Mouse (Mus musculus) limb, embryonic 12.5 days (tissue): ENCODE results near the gene Plcb4. TPM values are rescaled to one million over a fixed set of nuclear protein-coding genes. Genes with fewer than 3 reads are reported as not detected.

Experiments used
- ATAC-seq: fragments of 200-750 bp; cut with Nextera tagmentation; 2 replicates; pipeline ENCODE4 v1.8.0; 2017; ENCODE audit warnings: low read depth, moderate TSS enrichment; ENCODE audit not compliant: insufficient number of reproducible peaks, insufficient read depth, low FRiP score, low TSS enrichment
- H3K27ac ChIP-seq: fragments of 300-500 bp; sonication (generic); 2 replicates; pipeline ENCODE4 v1.5.1; 2016; ENCODE audit warnings: mild to moderate bottlenecking, moderate library complexity
- H3K27me3 ChIP-seq: fragments of 300-500 bp; sonication (generic); 2 replicates; pipeline ENCODE4 v1.6.1; 2016; ENCODE audit warnings: mild to moderate bottlenecking, moderate library complexity
- H3K36me3 ChIP-seq: fragments of 300-500 bp; sonication (generic); 2 replicates; pipeline ENCODE4 v1.6.1; 2016; ENCODE audit warnings: mild to moderate bottlenecking, moderate library complexity
- H3K4me1 ChIP-seq: fragments of 300-500 bp; sonication (generic); replicated peaks from 2 replicates; pipeline ENCODE4 v1.6.1; 2016
- H3K4me2 ChIP-seq: fragments of 300-500 bp; sonication (generic); 2 replicates; pipeline ENCODE4 v1.6.1; 2016; ENCODE audit warnings: mild to moderate bottlenecking, moderate library complexity
- H3K4me3 ChIP-seq: fragments of 300-500 bp; sonication (generic); replicated peaks from 2 replicates; pipeline ENCODE4 v1.5.1; 2016; ENCODE audit warnings: mild to moderate bottlenecking
- H3K9ac ChIP-seq: fragments of 300-500 bp; sonication (generic); replicated peaks from 2 replicates; pipeline ENCODE4 v1.6.1; 2016; ENCODE audit warnings: mild to moderate bottlenecking, moderate library complexity
- H3K9me3 ChIP-seq: fragments of 300-500 bp; sonication (generic); 2 replicates; pipeline ENCODE4 v1.6.1; 2016; ENCODE audit warnings: mild to moderate bottlenecking, moderate library complexity
- WGBS: fragments of 180-500 bp; shearing (Covaris S2); methylation state at CpG from one replicate; pipeline ENCODE4 v1.1.7; 2016; 5-methylcytosine and 5-hydroxymethylcytosine counted together
- polyA plus RNA-seq: library from polyadenylated mRNA; unstranded; fragments of >200 nt; fragmentation: Nextera tagmentation; extraction: Ambion mirVana; gene quantifications from 2 replicates; pipeline ENCODE4 v1.2.1, GENCODE M21; 2016

Plcb4 gene
- polyA plus RNA-seq, 1 experiment from 2014 or later = 19.7 TPM

GRCm38 (mm10) chr2:135837730-135838129 is 178.9 kb downstream of the Plcb4 start:
- Histone ChIP-seq H3K9me3 (no peaks in the 10 kb centered on the region), H3K4me2 (no peak overlapping the region), H3K27ac (no peak overlapping the region), H3K27me3 (no peaks in the 10 kb centered on the region), H3K36me3 (no peaks in the 10 kb centered on the region), H3K9ac (no peak overlapping the region), H3K4me3 (no peak overlapping the region), H3K4me1 (no peaks in the 10 kb centered on the region)
- WGBS = 87% methylated on average over 1 of the region's 1 CpGs
- ATAC-seq = no peak

- H3K27me3 ChIP-seq = no peaks in the 10 kb centered on the region
- H3K9ac ChIP-seq = no peak overlapping the region
- no peaks in the 10 kb centered on the region for H3K36me3 ChIP-seq
- no peak for ATAC-seq
- H3K4me2 ChIP-seq = no peak overlapping the region
- H3K4me1 ChIP-seq = no peaks in the 10 kb centered on the region
- no peaks in the 10 kb centered on the region for H3K9me3 ChIP-seq
- H3K4me3 ChIP-seq = no peak overlapping the region
- H3K27ac ChIP-seq = no peak overlapping the region
These were observed 179.3 kb downstream of the Plcb4 start for GRCm38 (mm10) chr2:135838135-135838534.

- Histone ChIP-seq H3K27me3 (no peaks in the 10 kb centered on the region), H3K27ac (no peak overlapping the region), H3K9me3 (no peaks in the 10 kb centered on the region), H3K4me1 (no peaks in the 10 kb centered on the region), H3K9ac (no peak overlapping the region), H3K4me3 (no peak overlapping the region), H3K4me2 (no peak overlapping the region), H3K36me3 (no peaks in the 10 kb centered on the region)
- ATAC-seq = no peak
- WGBS = 75% methylated on average over 8 of the region's 8 CpGs
These were observed 180.0 kb downstream of the Plcb4 start for GRCm38 (mm10) chr2:135838651-135839286.

GRCm38 (mm10) chr2:135843721-135844120 is 184.9 kb downstream of the Plcb4 start:
- Histone ChIP-seq H3K4me3 (no peak overlapping the region), H3K9ac (no peak overlapping the region), H3K36me3 (no peaks in the 10 kb centered on the region), H3K9me3 (no peaks in the 10 kb centered on the region), H3K27me3 (no peaks in the 10 kb centered on the region), H3K27ac (no peak overlapping the region), H3K4me2 (no peak overlapping the region), H3K4me1 (no peaks in the 10 kb centered on the region)
- no peak for ATAC-seq
- 87% methylated on average over 8 of the region's 8 CpGs for WGBS

GRCm38 (mm10) chr2:135846903-135847302 is 188.1 kb downstream of the Plcb4 start:
- H3K27ac ChIP-seq = no peak overlapping the region
- H3K9ac ChIP-seq = no peak overlapping the region
- H3K4me3 ChIP-seq = no peak overlapping the region
- H3K4me1 ChIP-seq = no peaks in the 10 kb centered on the region
- WGBS = 89% methylated on average over 3 of the region's 3 CpGs
- no peak for ATAC-seq
- no peaks in the 10 kb centered on the region for H3K36me3 ChIP-seq
- H3K4me2 ChIP-seq = no peak overlapping the region
- no peaks in the 10 kb centered on the region for H3K9me3 ChIP-seq
- H3K27me3 ChIP-seq = no peaks in the 10 kb centered on the region

- no peak overlapping the region for H3K4me2 ChIP-seq
- no peaks in the 10 kb centered on the region for H3K36me3 ChIP-seq
- no peaks in the 10 kb centered on the region for H3K4me1 ChIP-seq
- no peaks in the 10 kb centered on the region for H3K9me3 ChIP-seq
- H3K27ac ChIP-seq = no peak overlapping the region
- no peak for ATAC-seq
- H3K9ac ChIP-seq = no peak overlapping the region
- 91% methylated on average over 6 of the region's 6 CpGs for WGBS
- H3K4me3 ChIP-seq = no peak overlapping the region
- H3K27me3 ChIP-seq = no peaks in the 10 kb centered on the region
These were observed 188.9 kb downstream of the Plcb4 start for GRCm38 (mm10) chr2:135847738-135848137.

GRCm38 (mm10) chr2:135848169-135848568 is 189.4 kb downstream of the Plcb4 start:
- Histone ChIP-seq H3K27me3 (no peaks in the 10 kb centered on the region), H3K4me1 (no peaks in the 10 kb centered on the region), H3K4me2 (no peak overlapping the region), H3K27ac (no peak overlapping the region), H3K4me3 (no peak overlapping the region), H3K9me3 (no peaks in the 10 kb centered on the region), H3K9ac (no peak overlapping the region), H3K36me3 (no peaks in the 10 kb centered on the region)
- no peak for ATAC-seq
- 81% methylated on average over 4 of the region's 4 CpGs for WGBS

- Histone ChIP-seq H3K9ac (no peak overlapping the region), H3K27me3 (no peaks in the 10 kb centered on the region), H3K9me3 (no peaks in the 10 kb centered on the region), H3K4me3 (no peak overlapping the region), H3K27ac (no peak overlapping the region), H3K36me3 (no peaks in the 10 kb centered on the region), H3K4me1 (peaks cover 8% of the 10 kb centered on the region; the same call in 1 of the 2 replicates), H3K4me2 (no peak overlapping the region)
- 88% methylated on average over 5 of the region's 5 CpGs for WGBS
- no peak for ATAC-seq
These were observed 193.2 kb downstream of the Plcb4 start for GRCm38 (mm10) chr2:135851964-135852363.

GRCm38 (mm10) chr2:135853085-135853484 is 194.3 kb downstream of the Plcb4 start:
- Histone ChIP-seq H3K36me3 (no peaks in the 10 kb centered on the region), H3K4me3 (no peak overlapping the region), H3K27ac (no peak overlapping the region), H3K27me3 (no peaks in the 10 kb centered on the region), H3K4me1 (peaks cover 14% of the 10 kb centered on the region; the same call in 1 of the 2 replicates), H3K4me2 (no peak overlapping the region), H3K9me3 (no peaks in the 10 kb centered on the region), H3K9ac (no peak overlapping the region)
- WGBS = 76% methylated on average over 2 of the region's 2 CpGs
- no peak for ATAC-seq

GRCm38 (mm10) chr2:135854059-135854458 is 195.2 kb downstream of the Plcb4 start:
- Histone ChIP-seq H3K4me3 (no peak overlapping the region), H3K9me3 (no peaks in the 10 kb centered on the region), H3K4me2 (no peak overlapping the region), H3K36me3 (no peaks in the 10 kb centered on the region), H3K4me1 (peaks cover 14% of the 10 kb centered on the region; the same call in 1 of the 2 replicates), H3K27ac (no peak overlapping the region), H3K9ac (no peak overlapping the region), H3K27me3 (no peaks in the 10 kb centered on the region)
- ATAC-seq = no peak
- 88% methylated on average over 2 of the region's 2 CpGs for WGBS

- H3K4me2 ChIP-seq = no peak overlapping the region
- H3K9me3 ChIP-seq = no peaks in the 10 kb centered on the region
- H3K4me1 ChIP-seq = peaks cover 14% of the 10 kb centered on the region; the same call in 1 of the 2 replicates
- ATAC-seq = no peak
- WGBS = 58% methylated on average over 6 of the region's 6 CpGs
- no peak overlapping the region for H3K27ac ChIP-seq
- no peak overlapping the region for H3K4me3 ChIP-seq
- H3K9ac ChIP-seq = no peak overlapping the region
- no peaks in the 10 kb centered on the region for H3K36me3 ChIP-seq
- no peaks in the 10 kb centered on the region for H3K27me3 ChIP-seq
These were observed 197.2 kb downstream of the Plcb4 start for GRCm38 (mm10) chr2:135855890-135856490.

GRCm38 (mm10) chr2:135856826-135857225 is 198.0 kb downstream of the Plcb4 start:
- Histone ChIP-seq H3K36me3 (no peaks in the 10 kb centered on the region), H3K9ac (no peak overlapping the region)

More at GRCm38 (mm10) chr2:135856826-135857225, 198.0 kb downstream of the Plcb4 start:
- no peak overlapping the region for H3K27ac ChIP-seq
- no peak for ATAC-seq
- H3K4me3 ChIP-seq = no peak overlapping the region
- H3K9me3 ChIP-seq = no peaks in the 10 kb centered on the region
- H3K4me1 ChIP-seq = peaks cover 14% of the 10 kb centered on the region; the same call in 1 of the 2 replicates
- 85% methylated on average over 2 of the region's 2 CpGs for WGBS
- H3K27me3 ChIP-seq = no peaks in the 10 kb centered on the region
- H3K4me2 ChIP-seq = no peak overlapping the region
